Mouse (Mus musculus) brain, embryonic 14.5 days (tissue): Measurements from ENCODE around the gene Zc3h10. TPM values are rescaled to one million over a fixed set of nuclear protein-coding genes. Genes with fewer than 3 reads are reported as not detected.
"Not testable (repeated sequence)": the region's sequence is repeated elsewhere in the genome, so short reads cannot be mapped to it uniquely, and the experiment has no call there.

Experiments
- DNase-seq: peaks from one replicate; pipeline ENCODE4 v3.0.0-alpha.2; 2011; ENCODE audit warnings: low read depth
- CTCF ChIP-seq: fragments of 200-500 bp; IDR thresholded peaks from 2 replicates; pipeline ENCODE4 v1.5.1; 2012; ENCODE audit warnings: inconsistent platforms, mild to moderate bottlenecking, moderate library complexity, borderline replicate concordance; ENCODE audit not compliant: insufficient read depth, insufficient read length; ENCODE audit errors: extremely low read depth
- POLR2A ChIP-seq: fragments of 200-500 bp; IDR thresholded peaks from 2 replicates; pipeline ENCODE4 v1.6.1; 2012; ENCODE audit warnings: mild to moderate bottlenecking, inconsistent platforms, borderline replicate concordance; ENCODE audit not compliant: poor library complexity, insufficient read depth, insufficient read length, severe bottlenecking; ENCODE audit errors: extremely low read depth
- polyA plus RNA-seq: library from polyadenylated mRNA; depleted of rRNA; stranded (reverse); fragments of >200 nt; gene quantifications from 2 replicates; pipeline ENCODE4 v1.2.3, GENCODE M21; 2012; rRNA removed

Zc3h10 gene
- polyA plus RNA-seq, 1 experiment: 19.3 TPM

GRCm38 (mm10) chr10:128492633-128493311 lies 54.8 kb downstream of the Zc3h10 start:
- peak; percentile 74 for DNase-seq
- no peak for TF ChIP-seq POLR2A
- TF ChIP-seq CTCF: no peak

GRCm38 (mm10) chr10:128492051-128492450 lies 55.5 kb downstream of the Zc3h10 start:
- not testable (repeated sequence) for DNase-seq

Other genes with a start within 250 kb of the Zc3h10 start
- 0.11 and 0.20 TPM in 2 replicates for gene Il23a, start 249.0 kb downstream of the Zc3h10 start, polyA plus RNA-seq
- gene Pan2, start 244.4 kb downstream of the Zc3h10 start, polyA plus RNA-seq: 38.4 and 47.4 TPM in 2 replicates
- gene Cnpy2, start 225.3 kb downstream of the Zc3h10 start, polyA plus RNA-seq: 84.5 and 86.3 TPM in 2 replicates
- gene Cs, start 210.0 kb downstream of the Zc3h10 start, polyA plus RNA-seq: 185 and 203 TPM in 2 replicates
- gene Coq10a, start 178.8 kb downstream of the Zc3h10 start, polyA plus RNA-seq: 69.0 and 90.1 TPM in 2 replicates
- 43.1 and 55.1 TPM in 2 replicates for gene Ankrd52, start 170.7 kb downstream of the Zc3h10 start, polyA plus RNA-seq
- 0.04 and 0.35 TPM in 2 replicates for gene Slc39a5, start 146.5 kb downstream of the Zc3h10 start, polyA plus RNA-seq
- 96.8 and 102 TPM in 2 replicates for gene Nabp2, start 136.3 kb downstream of the Zc3h10 start, polyA plus RNA-seq
- 73.9 and 76.9 TPM in 2 replicates for gene Rnf41, start 136.1 kb downstream of the Zc3h10 start, polyA plus RNA-seq
- gene Smarcc2, start 88.5 kb downstream of the Zc3h10 start, polyA plus RNA-seq: 377 and 390 TPM in 2 replicates
- gene Myl6, start 53.6 kb downstream of the Zc3h10 start, polyA plus RNA-seq: 1,007 and 1,045 TPM in 2 replicates
- gene Myl6b, start 49.1 kb downstream of the Zc3h10 start, polyA plus RNA-seq: 31.6 and 36.4 TPM in 2 replicates
- 15.4 and 20.1 TPM in 2 replicates for gene Esyt1, start 21.9 kb downstream of the Zc3h10 start, polyA plus RNA-seq
- gene Rpl41, start 1.5 kb upstream of the Zc3h10 start, polyA plus RNA-seq: 2,223 TPM in 2 replicates
- gene Pa2g4, start 18.2 kb upstream of the Zc3h10 start, polyA plus RNA-seq: 117 and 123 TPM in 2 replicates
- gene Erbb3, start 41.9 kb upstream of the Zc3h10 start, polyA plus RNA-seq: 0.87 and 1.5 TPM in 2 replicates
- gene Rps26, start 79.0 kb upstream of the Zc3h10 start, polyA plus RNA-seq: 896 and 1,032 TPM in 2 replicates
- 18.8 and 31.3 TPM in 2 replicates for gene Ikzf4, start 98.2 kb upstream of the Zc3h10 start, polyA plus RNA-seq
- gene Suox, start 126.3 kb upstream of the Zc3h10 start, polyA plus RNA-seq: 10.8 and 11.4 TPM in 2 replicates
- gene Rab5b, start 148.5 kb upstream of the Zc3h10 start, polyA plus RNA-seq: 108 and 116 TPM in 2 replicates
- 1.1 and 1.5 TPM in 2 replicates for gene Pmel, start 156.4 kb upstream of the Zc3h10 start, polyA plus RNA-seq
- 22.5 and 42.4 TPM in 2 replicates for gene Cdk2, start 157.3 kb upstream of the Zc3h10 start, polyA plus RNA-seq
- 8.6 and 8.8 TPM in 2 replicates for gene Dgka, start 197.1 kb upstream of the Zc3h10 start, polyA plus RNA-seq
- 58.2 and 65.4 TPM in 2 replicates for gene Pym1, start 200.1 kb upstream of the Zc3h10 start, polyA plus RNA-seq
- 0.54 and 0.77 TPM in 2 replicates for gene Mmp19, start 243.1 kb upstream of the Zc3h10 start, polyA plus RNA-seq